Mouse (Mus musculus): ENCODE measurements around the gene Map7. TPM values are rescaled to one million over a fixed set of nuclear protein-coding genes. Genes with fewer than 3 reads are reported as not detected.

Map7 gene
- total RNA-seq (2017), result 156 and 190 TPM in 2 replicates

DNA sequence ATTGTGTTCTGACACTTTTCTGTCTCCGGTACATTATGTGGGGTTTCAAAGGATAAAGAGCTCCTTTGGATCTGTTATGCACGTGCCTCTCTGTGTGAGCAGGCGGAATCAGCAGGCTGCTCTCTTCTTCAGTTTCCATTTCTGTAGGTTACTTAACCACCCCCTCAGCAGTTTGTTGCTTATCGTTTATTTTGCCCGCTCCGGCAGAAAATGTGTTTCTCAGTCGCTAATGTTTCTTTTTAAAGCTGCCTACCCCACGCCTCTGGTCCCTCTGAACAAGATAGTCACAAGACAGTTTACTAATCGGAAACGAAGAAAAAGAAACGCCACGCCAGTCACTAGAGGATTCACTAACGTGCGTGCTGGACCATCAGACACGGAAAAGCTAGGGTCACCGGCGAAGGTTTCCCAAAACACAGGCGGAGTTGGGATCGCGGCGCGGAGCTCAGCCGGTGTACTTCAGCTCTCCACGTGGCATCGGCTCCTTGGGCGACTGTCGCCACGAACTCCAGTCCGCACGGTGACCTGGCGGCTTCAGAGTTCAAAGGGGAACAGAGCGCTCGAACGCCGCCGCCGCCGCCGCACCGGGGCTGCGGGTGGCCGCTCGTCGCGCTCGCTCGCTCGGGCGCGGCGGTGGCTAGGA lies at the start of gene Map7:
Map7 (plus strand) TSS at position 342 of the 643 bp plus-strand sequence.
- ATAC-seq (replicated peaks in 1 of 2; ENCODE audit: insufficient read depth in 1 of 2, low FRiP score in 2 of 2, low TSS enrichment in 1 of 2, low read depth in 1 of 2, poor library complexity in 2 of 2, severe bottlenecking in 2 of 2), result no peak

DNA sequence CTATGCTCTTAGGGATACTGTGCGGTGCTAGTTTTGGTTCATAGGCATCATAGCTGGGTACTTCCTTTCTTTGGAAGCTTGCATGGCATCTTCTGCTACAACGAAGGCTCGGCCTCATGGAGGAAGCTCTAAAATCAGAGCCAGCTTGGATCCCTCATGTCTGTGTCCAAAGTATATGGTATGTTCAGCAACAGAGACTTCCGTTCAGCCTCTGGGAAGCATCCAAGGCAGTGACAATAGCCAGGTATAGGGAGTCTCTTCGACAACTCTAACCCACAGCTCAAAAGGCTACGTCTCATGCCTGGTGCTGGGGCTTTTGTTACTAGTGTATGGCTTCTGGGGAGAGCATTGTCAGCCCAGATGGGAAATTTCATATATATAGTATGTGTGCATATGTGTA lies 46.8 kb upstream of the Map7 start:
- no peak for ATAC-seq (replicated peaks in 1 of 2; ENCODE audit: insufficient read depth in 1 of 2, low FRiP score in 2 of 2, low TSS enrichment in 1 of 2, low read depth in 1 of 2, poor library complexity in 2 of 2, severe bottlenecking in 2 of 2)

DNA sequence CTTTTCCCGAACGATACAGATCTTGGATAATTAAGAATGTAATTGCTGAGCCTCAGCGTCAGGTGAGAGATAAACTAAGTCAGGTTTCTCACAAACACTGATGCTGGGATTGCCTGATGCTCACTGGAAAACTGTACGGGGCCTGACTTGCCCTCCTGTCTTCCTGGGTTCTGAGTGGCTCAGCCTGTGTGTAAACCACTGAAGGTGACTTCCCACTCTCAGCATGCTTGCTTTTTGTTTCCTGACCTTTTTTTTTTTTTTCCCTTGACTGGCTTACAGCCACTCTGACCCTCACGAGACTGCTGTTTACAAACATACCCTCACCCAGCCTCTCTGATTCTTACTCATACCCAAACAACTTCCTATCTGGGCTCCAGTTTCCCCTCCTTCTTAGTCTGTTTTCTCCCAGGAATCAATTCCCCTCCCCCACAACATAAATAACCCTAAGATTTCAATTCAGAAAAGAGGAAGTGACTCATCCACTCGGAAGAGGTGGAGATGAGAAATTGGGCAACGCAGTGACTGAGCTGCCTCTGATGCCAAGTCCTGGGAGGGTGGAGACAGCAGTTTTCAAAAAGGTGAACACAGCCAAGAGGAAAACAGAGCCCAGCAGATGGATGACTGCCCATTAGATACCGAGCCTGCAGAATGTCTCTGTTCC lies 43.9 kb upstream of the Map7 start:
- peak; percentile 78 to 96 for ATAC-seq (replicated peaks in 1 of 2; ENCODE audit: insufficient read depth in 1 of 2, low FRiP score in 2 of 2, low TSS enrichment in 1 of 2, low read depth in 1 of 2, poor library complexity in 2 of 2, severe bottlenecking in 2 of 2)

DNA sequence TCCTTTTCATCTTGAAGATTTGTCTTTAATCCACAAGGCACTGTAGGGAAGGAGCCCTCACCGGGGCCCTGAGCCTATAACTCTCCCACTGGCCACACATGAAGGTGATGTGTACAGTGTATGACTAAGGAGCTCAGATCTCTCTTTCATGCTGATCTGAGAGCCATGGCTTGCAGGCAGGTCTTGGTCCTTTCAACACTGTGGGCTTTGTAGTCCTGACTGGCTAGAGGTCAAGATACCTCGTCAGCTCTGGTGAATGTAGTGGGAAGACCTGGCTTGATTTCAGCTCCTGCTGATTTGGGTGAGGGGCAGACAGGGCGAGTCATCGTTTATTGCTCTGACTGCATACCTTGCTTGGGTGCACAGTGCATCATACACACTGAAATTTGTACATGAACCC lies 42.7 kb upstream of the Map7 start:
- ATAC-seq (replicated peaks in 1 of 2; ENCODE audit: insufficient read depth in 1 of 2, low FRiP score in 2 of 2, low TSS enrichment in 1 of 2, low read depth in 1 of 2, poor library complexity in 2 of 2, severe bottlenecking in 2 of 2), result no peak

DNA sequence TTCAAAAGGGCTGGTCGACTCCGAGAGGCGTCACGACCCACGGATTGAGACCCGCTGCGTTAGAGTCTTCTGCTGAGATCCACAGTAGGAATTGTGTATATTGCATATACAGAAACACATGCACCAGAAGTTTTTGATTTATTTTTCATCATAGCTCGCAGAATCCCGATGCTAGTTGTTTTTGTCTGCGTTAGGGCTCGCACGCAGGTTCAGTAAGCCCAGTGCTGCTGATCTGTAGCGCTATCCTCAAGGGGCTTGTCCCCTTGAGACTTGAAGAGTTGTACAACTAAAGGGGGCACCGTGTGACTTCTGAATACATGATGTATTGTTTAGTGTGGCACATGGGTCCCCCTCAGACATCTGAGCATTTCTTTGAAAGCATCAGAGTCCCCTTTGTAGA lies 41.2 kb upstream of the Map7 start:
- ATAC-seq (replicated peaks in 1 of 2; ENCODE audit: insufficient read depth in 1 of 2, low FRiP score in 2 of 2, low TSS enrichment in 1 of 2, low read depth in 1 of 2, poor library complexity in 2 of 2, severe bottlenecking in 2 of 2), result no peak

DNA sequence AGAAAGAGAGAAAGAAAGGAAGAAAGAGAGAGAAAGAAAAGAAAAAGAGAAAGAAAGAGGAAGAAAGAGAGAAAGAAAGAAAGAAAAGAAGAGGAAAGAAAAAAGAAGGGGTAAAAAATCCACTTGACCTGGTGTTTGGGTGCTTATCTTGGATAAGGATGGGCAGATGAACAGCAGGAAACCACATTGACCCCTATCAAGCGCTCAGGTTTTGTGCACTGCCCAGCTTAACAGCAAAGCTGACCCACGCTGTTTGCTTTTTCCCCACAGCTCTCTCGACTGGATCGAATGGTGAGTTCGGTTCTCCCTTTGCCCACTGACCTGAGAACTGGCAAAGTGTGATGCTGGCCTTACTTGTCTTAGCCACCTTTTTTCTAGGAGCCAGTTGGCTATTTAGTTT lies 36.8 kb upstream of the Map7 start:
- ATAC-seq (replicated peaks in 1 of 2; ENCODE audit: insufficient read depth in 1 of 2, low FRiP score in 2 of 2, low TSS enrichment in 1 of 2, low read depth in 1 of 2, poor library complexity in 2 of 2, severe bottlenecking in 2 of 2), result no peak

DNA sequence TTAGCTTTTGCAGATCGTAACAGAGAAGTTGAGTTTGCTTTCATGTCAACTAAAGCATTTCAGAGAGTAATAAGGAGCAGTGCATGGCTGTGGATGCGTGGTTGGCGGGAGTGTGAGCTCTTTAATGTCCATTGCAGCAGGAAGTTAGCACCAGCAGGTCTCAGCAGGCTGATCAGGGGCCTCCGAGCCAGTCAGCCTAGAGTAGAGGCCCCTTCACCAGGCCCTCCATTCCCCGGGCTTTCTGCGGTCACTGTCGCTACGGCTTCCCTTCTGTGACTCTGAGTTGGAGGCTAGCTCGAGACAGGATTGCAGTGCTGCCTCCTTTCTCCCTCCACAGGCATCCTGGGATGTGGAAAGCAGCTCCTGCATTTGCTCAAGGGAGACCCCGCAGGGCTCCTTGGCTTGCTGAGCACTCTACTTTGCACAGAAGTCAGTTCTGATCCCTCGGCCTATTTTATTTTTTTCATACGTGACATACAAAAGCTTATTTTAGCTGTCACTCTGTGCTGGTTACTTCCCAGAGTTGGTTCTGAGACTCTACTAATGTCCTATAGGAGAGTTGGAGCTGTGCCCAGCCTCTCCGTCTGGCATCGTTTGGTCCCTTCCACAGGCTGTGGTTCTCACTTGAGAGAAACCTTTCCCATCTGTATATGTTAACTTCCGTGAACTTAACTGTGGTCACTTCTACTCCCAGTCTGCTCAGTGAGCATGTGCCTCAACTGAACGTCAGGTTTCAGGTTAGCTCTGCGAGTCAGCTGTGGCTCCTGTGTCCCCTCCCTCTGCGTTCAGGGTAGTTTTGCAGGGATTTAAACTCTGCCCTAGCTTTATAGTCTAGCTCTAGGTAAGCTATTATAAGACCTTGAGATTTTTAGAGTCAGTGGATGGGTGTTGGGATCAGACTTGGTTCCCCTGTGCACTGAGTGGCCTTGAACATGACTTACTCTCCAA lies 36.0 kb upstream of the Map7 start:
- no peak for ATAC-seq (replicated peaks in 1 of 2; ENCODE audit: insufficient read depth in 1 of 2, low FRiP score in 2 of 2, low TSS enrichment in 1 of 2, low read depth in 1 of 2, poor library complexity in 2 of 2, severe bottlenecking in 2 of 2)

DNA sequence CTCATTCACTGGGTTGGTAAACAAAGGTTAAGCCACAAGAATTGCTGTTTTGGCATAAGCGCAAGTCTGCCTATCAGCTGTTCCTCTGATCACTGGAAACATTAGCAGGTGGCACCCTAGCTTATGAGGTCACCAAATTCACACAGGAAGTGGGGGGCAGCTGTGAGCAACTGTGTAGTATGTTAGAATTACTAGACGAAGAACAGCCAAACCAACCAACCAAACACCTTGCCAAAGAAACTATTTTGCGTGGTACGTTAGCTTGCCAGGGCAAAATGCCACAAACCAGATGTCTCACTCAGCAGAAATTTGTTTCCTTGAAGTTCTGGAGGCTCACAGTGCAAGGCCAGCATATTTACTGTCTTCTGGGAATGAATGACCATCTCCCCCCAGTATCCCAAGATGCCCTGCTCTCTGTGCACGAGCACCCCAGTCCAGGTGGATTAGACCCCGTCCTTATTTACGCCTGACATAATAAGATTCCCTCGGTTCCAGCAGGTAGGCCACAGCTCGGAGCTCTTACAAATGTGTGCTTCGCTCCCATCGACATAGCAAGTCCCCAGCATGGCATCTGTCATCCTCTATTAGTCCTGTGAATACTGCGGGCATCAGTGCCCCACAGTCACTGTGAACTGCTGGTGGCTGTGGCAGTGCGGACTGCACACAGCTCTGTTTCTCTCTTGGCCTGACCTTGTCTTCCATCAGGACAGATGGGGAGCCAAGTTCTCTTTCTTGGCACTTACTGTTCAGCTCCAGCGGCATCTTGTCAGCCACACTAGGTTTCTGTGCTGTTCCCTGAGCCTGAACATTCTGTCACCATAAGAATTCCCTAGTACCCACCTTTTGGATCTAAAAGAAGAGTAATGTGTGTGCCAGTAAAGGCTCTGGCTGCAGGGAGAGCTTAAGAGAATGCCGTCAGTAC lies 28.5 kb upstream of the Map7 start:
- peak in 1 of 2 experiments; percentile 32; a peak in 2 of 4 replicates for ATAC-seq (replicated peaks in 1 of 2; ENCODE audit: insufficient read depth in 1 of 2, low FRiP score in 2 of 2, low TSS enrichment in 1 of 2, low read depth in 1 of 2, poor library complexity in 2 of 2, severe bottlenecking in 2 of 2)

DNA sequence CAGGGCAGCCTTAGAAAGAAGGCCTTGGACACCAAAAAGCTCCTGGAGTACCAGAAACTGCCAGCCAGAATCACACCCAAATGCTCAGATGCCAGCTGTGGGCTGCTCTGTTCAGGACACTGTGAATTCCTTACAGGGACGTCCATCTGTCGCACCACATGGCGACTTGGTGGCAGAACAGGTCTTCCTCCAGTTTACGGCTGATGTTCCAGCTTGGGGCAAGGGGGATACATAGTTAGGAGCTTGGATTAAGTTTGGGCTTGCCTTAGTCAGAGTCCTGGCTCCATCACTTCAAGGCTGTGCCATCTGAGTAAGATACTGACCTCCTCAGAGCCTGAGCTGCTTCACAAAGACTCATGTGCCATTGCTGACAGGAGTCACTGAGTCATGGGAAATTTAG lies 26.3 kb upstream of the Map7 start:
- no peak for ATAC-seq (replicated peaks in 1 of 2; ENCODE audit: insufficient read depth in 1 of 2, low FRiP score in 2 of 2, low TSS enrichment in 1 of 2, low read depth in 1 of 2, poor library complexity in 2 of 2, severe bottlenecking in 2 of 2)

DNA sequence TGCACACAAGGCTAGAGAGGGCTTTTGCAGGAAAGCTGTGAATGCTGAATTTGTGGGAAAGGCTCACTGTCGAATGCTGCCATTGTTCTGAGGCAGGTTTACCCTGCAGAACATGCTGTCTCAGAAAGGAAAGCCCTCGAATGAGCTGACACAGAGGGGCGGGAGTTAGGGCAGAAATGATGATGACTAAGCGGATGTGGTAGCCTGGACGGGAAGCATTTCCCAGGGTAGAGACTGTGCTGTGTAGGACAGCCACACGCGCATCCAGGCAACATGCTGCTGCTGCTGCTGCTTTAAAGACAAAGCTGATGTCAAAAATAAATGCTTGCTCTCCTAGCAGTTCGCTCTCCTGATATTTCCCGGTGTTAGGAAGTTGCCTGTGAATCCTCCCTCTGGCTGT lies 24.9 kb upstream of the Map7 start:
- peak; percentile 87 to 93 for ATAC-seq (replicated peaks in 1 of 2; ENCODE audit: insufficient read depth in 1 of 2, low FRiP score in 2 of 2, low TSS enrichment in 1 of 2, low read depth in 1 of 2, poor library complexity in 2 of 2, severe bottlenecking in 2 of 2)

DNA sequence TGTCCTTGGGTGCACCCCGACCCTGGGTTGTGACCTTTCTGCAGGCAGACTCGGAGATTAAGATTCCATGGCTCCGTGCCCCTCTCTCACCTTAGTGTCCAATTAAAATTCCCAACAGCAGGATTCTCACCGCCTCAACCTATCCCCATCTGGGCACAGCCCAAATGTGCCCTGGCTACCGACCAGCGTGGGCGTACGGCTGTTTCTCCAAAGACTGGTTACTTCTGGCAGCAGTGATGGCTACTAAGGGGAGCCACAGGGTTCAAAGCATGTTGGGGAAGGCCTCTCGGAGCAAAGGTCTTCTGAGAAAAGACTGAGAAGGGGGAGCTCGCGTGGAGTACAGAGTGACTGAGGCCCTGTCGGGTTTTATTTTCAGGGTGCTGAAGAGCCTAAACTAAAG lies 23.7 kb upstream of the Map7 start:
- no peak for ATAC-seq (replicated peaks in 1 of 2; ENCODE audit: insufficient read depth in 1 of 2, low FRiP score in 2 of 2, low TSS enrichment in 1 of 2, low read depth in 1 of 2, poor library complexity in 2 of 2, severe bottlenecking in 2 of 2)

DNA sequence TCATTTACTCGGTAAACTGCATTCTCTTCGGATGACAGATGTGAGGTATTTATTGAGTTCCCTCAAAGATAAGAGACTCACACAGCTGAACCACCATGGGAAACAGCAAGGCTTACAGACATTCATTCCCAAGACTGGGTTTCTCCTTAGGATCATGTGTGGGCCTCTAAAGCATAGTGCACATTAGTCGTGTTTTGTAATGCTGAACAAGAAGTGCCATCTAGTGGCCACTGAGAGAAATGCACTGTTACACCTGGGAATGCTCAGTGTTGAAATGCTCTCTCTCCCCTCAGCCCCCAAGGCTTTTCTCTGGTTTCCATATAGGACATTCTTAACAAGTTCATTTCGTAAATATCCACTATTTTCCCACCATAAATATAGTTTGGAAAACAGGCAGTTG lies 23.0 kb upstream of the Map7 start:
- peak; percentile 48 to 60; a peak in 2 of 4 replicates for ATAC-seq (replicated peaks in 1 of 2; ENCODE audit: insufficient read depth in 1 of 2, low FRiP score in 2 of 2, low TSS enrichment in 1 of 2, low read depth in 1 of 2, poor library complexity in 2 of 2, severe bottlenecking in 2 of 2)

DNA sequence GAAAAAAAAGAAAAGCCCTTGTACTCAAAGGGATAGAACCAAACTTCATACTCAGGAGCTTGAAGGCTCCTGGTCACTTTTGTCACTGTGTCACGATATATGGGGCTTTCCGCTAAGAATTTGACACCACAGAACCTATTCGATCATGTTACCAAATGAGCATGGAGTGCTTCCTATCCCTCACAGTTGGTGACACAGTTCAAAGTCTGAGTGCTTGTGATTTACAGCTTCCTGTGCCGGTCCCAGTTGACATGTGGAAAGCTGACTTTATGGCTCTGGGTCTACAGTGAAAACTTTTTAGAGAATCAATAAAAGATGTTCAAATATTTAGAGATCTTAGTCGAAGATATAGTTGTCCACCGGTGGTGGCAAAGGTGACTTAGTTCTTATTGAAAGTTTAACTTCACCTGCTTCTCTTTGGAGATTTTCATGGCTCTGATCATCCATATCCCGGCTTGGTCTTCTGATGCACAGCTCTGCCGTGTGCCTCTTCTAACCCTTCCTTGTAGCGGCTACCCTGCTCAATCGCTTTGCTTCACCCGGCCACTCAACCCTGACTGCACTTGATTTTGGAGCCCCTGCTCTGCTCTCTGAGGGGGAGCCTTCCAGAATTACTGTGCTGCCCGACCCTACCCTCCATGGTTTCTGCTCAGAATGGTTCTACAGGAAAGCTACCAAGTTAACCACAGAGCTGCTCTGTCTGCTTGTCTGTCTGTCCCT lies 15.2 kb upstream of the Map7 start:
- peak; percentile 40 to 48 for ATAC-seq (replicated peaks in 1 of 2; ENCODE audit: insufficient read depth in 1 of 2, low FRiP score in 2 of 2, low TSS enrichment in 1 of 2, low read depth in 1 of 2, poor library complexity in 2 of 2, severe bottlenecking in 2 of 2)

DNA sequence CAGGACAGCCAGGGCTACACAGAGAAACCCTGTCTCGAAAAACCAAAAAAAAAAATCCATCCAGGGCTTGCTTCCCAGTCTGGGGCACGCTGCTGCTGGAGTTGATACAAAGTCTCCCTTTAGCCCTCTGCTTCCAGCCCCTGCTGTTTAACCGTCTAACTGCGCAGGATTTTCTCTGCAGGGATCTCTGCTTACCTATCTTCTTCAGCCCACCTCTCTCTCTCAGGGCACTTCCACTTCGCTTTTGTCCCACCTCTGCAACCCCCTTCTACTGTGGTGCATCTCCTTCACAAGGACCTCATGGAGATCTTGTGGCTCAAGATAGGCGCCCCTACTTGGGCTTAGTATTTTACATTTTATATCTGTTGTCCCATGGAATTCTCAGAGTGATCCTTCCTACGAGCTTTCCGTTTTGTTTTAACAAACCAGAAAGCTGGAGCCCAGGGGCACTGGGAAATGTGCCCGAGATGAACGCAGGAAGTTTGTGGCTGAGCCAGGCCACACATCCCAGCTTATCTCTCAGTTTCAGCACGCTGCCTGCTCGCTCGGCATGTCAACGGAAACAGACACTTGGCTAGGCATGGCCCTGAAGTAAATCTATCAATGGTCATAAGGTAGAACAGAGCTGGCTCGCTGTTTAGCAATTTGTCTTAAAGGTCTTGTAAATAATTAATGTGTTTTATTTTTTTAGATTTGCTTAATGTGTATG lies 12.8 kb upstream of the Map7 start:
- peak; percentile 81 to 88 for ATAC-seq (replicated peaks in 1 of 2; ENCODE audit: insufficient read depth in 1 of 2, low FRiP score in 2 of 2, low TSS enrichment in 1 of 2, low read depth in 1 of 2, poor library complexity in 2 of 2, severe bottlenecking in 2 of 2)

DNA sequence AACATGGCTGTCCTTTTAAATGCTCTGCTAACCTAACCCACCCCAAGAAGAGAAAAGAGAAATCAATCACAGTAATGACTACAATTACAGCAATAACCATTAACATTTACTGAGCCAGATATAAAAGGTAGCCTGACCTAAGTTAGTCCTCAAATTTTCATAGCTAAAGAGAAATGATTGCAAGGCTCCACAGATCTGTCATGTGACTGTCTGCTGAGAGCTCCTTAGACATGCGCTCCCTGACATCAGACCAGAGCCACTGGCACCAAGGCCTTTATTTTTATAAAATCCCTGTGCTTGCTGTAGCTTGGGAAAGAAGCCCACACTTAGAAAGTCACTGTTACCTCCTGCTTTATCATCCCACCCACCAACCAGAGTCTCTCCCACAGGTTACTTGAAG lies 11.8 kb upstream of the Map7 start:
- ATAC-seq (replicated peaks in 1 of 2; ENCODE audit: insufficient read depth in 1 of 2, low FRiP score in 2 of 2, low TSS enrichment in 1 of 2, low read depth in 1 of 2, poor library complexity in 2 of 2, severe bottlenecking in 2 of 2), result no peak

DNA sequence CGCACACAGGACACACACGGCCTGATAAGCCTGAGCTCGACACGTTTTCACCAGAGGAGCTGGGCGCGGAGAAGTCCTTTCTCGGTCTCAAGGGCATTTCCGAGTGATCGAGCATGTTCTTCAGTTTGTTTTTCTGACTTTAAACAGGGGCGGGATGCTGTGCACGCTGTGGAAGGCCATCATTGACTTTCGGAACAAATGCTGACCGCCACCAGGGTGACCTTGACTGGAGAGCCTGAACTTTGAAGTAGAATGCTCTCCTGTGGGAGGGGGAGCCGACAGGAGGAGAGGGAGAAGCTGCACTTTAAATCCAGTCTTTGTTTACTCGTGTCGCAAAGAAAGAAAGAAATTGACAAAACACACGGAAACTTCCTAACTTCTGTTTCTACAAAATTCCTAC lies 6.9 kb upstream of the Map7 start:
- no peak for ATAC-seq (replicated peaks in 1 of 2; ENCODE audit: insufficient read depth in 1 of 2, low FRiP score in 2 of 2, low TSS enrichment in 1 of 2, low read depth in 1 of 2, poor library complexity in 2 of 2, severe bottlenecking in 2 of 2)

Measured in hematopoietic stem cell, adult 5-6 weeks (primary cell).